Mouse (Mus musculus): ENCODE data around the gene Enthd1.

Enthd1 gene

GRCm38 (mm10) chr15:80410661-80411060 is 154.3 kb downstream of the Enthd1 start:
- WGBS, result 82% methylated on average over 7 of the region's 7 CpGs

- WGBS, result 37% methylated on average over 1 of the region's 1 CpGs
Measured at GRCm38 (mm10) chr15:80407873-80408272, 157.1 kb downstream of the Enthd1 start.

Measured in cerebral cortex, adult 2 months (tissue).